Mouse (Mus musculus): ENCODE results near the gene Cd3eap. TPM values are rescaled to one million over a fixed set of nuclear protein-coding genes. Genes with fewer than 3 reads are reported as not detected.
A peak's percentile ranks its signal among the peaks of the same experiment; 100 is the strongest.

Cd3eap gene
- total and polyA plus RNA-seq, 3 experiments = 43.9 to 49.8 TPM; not detected in 1

GRCm38 (mm10) chr7:19361720-19362119 lies 2.4 kb upstream of the Cd3eap start:
- H3K9ac ChIP-seq (ENCODE audit: control insufficient read depth, low read depth, low read length, poor library complexity, severe bottlenecking) = peak overlapping the region; percentile 64
- no peaks in the 10 kb centered on the region for H3K27me3 ChIP-seq (ENCODE audit: control insufficient read depth in 1 of 2, insufficient read depth in 2 of 2, low read length in 2 of 2)
- H3K36me3 ChIP-seq (ENCODE audit: control insufficient read depth in 1 of 2, insufficient read depth in 2 of 2, low read length in 2 of 2) = 0 out of 4 replicates have a peak, but pooled peaks cover 0 to 2% of the 10 kb centered on the region in 2 experiments
- H3K27ac ChIP-seq (ENCODE audit: control insufficient read depth, low read depth, low read length) = no peak overlapping the region
- peak; percentile 92 for DNase-seq (ENCODE audit: low read depth, low spot score)
- peaks cover 0 to 13% of the 10 kb centered on the region in 2 experiments; a peak in 2 of 4 replicates for H3K4me1 ChIP-seq (ENCODE audit: control insufficient read depth in 1 of 2, insufficient read depth in 2 of 2, low read length in 2 of 2)
- TF ChIP-seq CTCF (IDR thresholded peaks at IDR 0.05 in 2 of 3, conservative IDR thresholded peaks at IDR 0.05 in 1 of 3; ENCODE audit: control insufficient read depth in 1 of 3, insufficient read depth in 1 of 3, low read depth in 2 of 3, low read length in 3 of 3, poor library complexity in 1 of 3, severe bottlenecking in 1 of 3) = peak; percentile 83 to 95 (median 89)
- no peak for TF ChIP-seq TAL1 (IDR thresholded peaks at IDR 0.05; ENCODE audit: low read length)
- TF ChIP-seq HCFC1 (IDR thresholded peaks at IDR 0.05; ENCODE audit: low read depth, low read length) = no peak
- TF ChIP-seq ELF1 (IDR thresholded peaks at IDR 0.05; ENCODE audit: low read depth, low read length) = no peak
- TF ChIP-seq JUND (IDR thresholded peaks at IDR 0.05; ENCODE audit: low read depth, low read length) = no peak
- no peak for TF ChIP-seq SIN3A (IDR thresholded peaks at IDR 0.05; ENCODE audit: low read length)
- no peak for TF ChIP-seq NRF1 (IDR thresholded peaks at IDR 0.05; ENCODE audit: insufficient read depth, low read depth, low read length, poor library complexity, severe bottlenecking)
- TF ChIP-seq MXI1 (IDR thresholded peaks at IDR 0.05; ENCODE audit: low read depth, low read length) = peak; percentile 3; the same call in 1 of the 2 replicates
- no peak for TF ChIP-seq RCOR1 (IDR thresholded peaks at IDR 0.05; ENCODE audit: low read depth, low read length)
- peaks cover 10% of the 10 kb centered on the region for H3K79me2 ChIP-seq (ENCODE audit: control insufficient read depth, insufficient read depth, low read length, poor library complexity)
- no peaks in the 10 kb centered on the region for H3K9me3 ChIP-seq (replicated peaks; ENCODE audit: insufficient read depth, low read length)
- H3K4me3 ChIP-seq (ENCODE audit: control insufficient read depth in 1 of 2, insufficient read depth in 1 of 2, low read depth in 2 of 2, low read length in 2 of 2) = peak overlapping the region; percentile 58 to 66

- H3K79me2 ChIP-seq (ENCODE audit: control insufficient read depth, insufficient read depth, low read length, poor library complexity) = peaks cover 10% of the 10 kb centered on the region
- H3K4me3 ChIP-seq (ENCODE audit: control insufficient read depth in 1 of 2, insufficient read depth in 1 of 2, low read depth in 2 of 2, low read length in 2 of 2) = peak overlapping the region; percentile 58 to 66
- no peaks in the 10 kb centered on the region for H3K27me3 ChIP-seq (ENCODE audit: control insufficient read depth in 1 of 2, insufficient read depth in 2 of 2, low read length in 2 of 2)
- H3K9ac ChIP-seq (ENCODE audit: control insufficient read depth, low read depth, low read length, poor library complexity, severe bottlenecking) = peak overlapping the region; percentile 75
- H3K4me1 ChIP-seq (ENCODE audit: control insufficient read depth in 1 of 2, insufficient read depth in 2 of 2, low read length in 2 of 2) = peaks cover 0 to 13% of the 10 kb centered on the region in 2 experiments; a peak in 2 of 4 replicates
- H3K36me3 ChIP-seq (ENCODE audit: control insufficient read depth in 1 of 2, insufficient read depth in 2 of 2, low read length in 2 of 2) = 0 out of 4 replicates have a peak, but pooled peaks cover 0 to 2% of the 10 kb centered on the region in 2 experiments
- DNase-seq (ENCODE audit: low read depth, low spot score) = peak; percentile 96
- H3K27ac ChIP-seq (ENCODE audit: control insufficient read depth, low read depth, low read length) = no peak overlapping the region
- no peaks in the 10 kb centered on the region for H3K9me3 ChIP-seq (replicated peaks; ENCODE audit: insufficient read depth, low read length)
- TF ChIP-seq ELF1 (IDR thresholded peaks at IDR 0.05; ENCODE audit: low read depth, low read length) = 0 out of 2 replicates have a peak, but pooled peaks have one; percentile 36
- no peak for TF ChIP-seq ZMIZ1 (IDR thresholded peaks at IDR 0.05; ENCODE audit: low read depth, low read length)
- no peak for TF ChIP-seq MAX (IDR thresholded peaks at IDR 0.05; ENCODE audit: low read length)
- TF ChIP-seq SIN3A (IDR thresholded peaks at IDR 0.05; ENCODE audit: low read length) = peak; percentile 56
- no peak for TF ChIP-seq TBP (IDR thresholded peaks at IDR 0.05; ENCODE audit: low read depth, low read length)
- no peak for TF ChIP-seq MYC (IDR thresholded peaks at IDR 0.05; ENCODE audit: low read depth, low read length)
- TF ChIP-seq POLR2A (IDR thresholded peaks at IDR 0.05; ENCODE audit: control insufficient read depth in 1 of 2, insufficient read depth in 1 of 2, low read depth in 1 of 2, low read length in 2 of 2, poor library complexity in 1 of 2) = no peak; a peak in 1 of 4 replicates
- no peak for TF ChIP-seq TAL1 (IDR thresholded peaks at IDR 0.05; ENCODE audit: low read length)
- no peak for TF ChIP-seq ZC3H11A (IDR thresholded peaks at IDR 0.05; ENCODE audit: low read depth, low read length)
- TF ChIP-seq KAT2A (conservative IDR thresholded peaks at IDR 0.05; ENCODE audit: low read depth, low read length) = peak; percentile 73; the same call in 1 of the 2 replicates
- TF ChIP-seq GABPA (IDR thresholded peaks at IDR 0.05; ENCODE audit: low read depth, low read length) = no peak
- TF ChIP-seq BHLHE40 (IDR thresholded peaks at IDR 0.05; ENCODE audit: borderline replicate concordance, low read depth, low read length) = no peak
- no peak for TF ChIP-seq RAD21 (IDR thresholded peaks at IDR 0.05; ENCODE audit: low read depth, low read length)
- no peak for TF ChIP-seq ZNF384 (IDR thresholded peaks at IDR 0.05; ENCODE audit: low read depth, low read length)
- TF ChIP-seq POLR2AphosphoS2 (IDR thresholded peaks at IDR 0.05; ENCODE audit: low read length) = no peak
- TF ChIP-seq MYB (IDR thresholded peaks at IDR 0.05; ENCODE audit: low read depth, low read length) = no peak
- TF ChIP-seq ZKSCAN1 (IDR thresholded peaks at IDR 0.05; ENCODE audit: low read depth, low read length) = no peak
- no peak for TF ChIP-seq POLR2AphosphoS5 (IDR thresholded peaks at IDR 0.05; ENCODE audit: borderline replicate concordance, low read depth, low read length)
- no peak for TF ChIP-seq CHD2 (IDR thresholded peaks at IDR 0.05; ENCODE audit: low read length)
- no peak for TF ChIP-seq E2F4 (IDR thresholded peaks at IDR 0.05; ENCODE audit: borderline replicate concordance, low read depth, low read length)
- no peak for TF ChIP-seq USF1 (IDR thresholded peaks at IDR 0.05; ENCODE audit: low read depth, low read length)
- no peak for TF ChIP-seq SMC3 (IDR thresholded peaks at IDR 0.05; ENCODE audit: low read depth, low read length)
- no peak for TF ChIP-seq USF2 (IDR thresholded peaks at IDR 0.05; ENCODE audit: borderline replicate concordance in 1 of 2, insufficient read depth in 1 of 2, low read depth in 1 of 2, low read length in 2 of 2)
- TF ChIP-seq NELFE (IDR thresholded peaks at IDR 0.05; ENCODE audit: low read depth, low read length) = no peak
- TF ChIP-seq EP300 (IDR thresholded peaks at IDR 0.05; ENCODE audit: low read depth in 1 of 2, low read length in 2 of 2) = no peak
- TF ChIP-seq HCFC1 (IDR thresholded peaks at IDR 0.05; ENCODE audit: low read depth, low read length) = peak; percentile 93
- TF ChIP-seq TCF12 (IDR thresholded peaks at IDR 0.05; ENCODE audit: low read depth, low read length) = no peak
Observed at GRCm38 (mm10) chr7:19360944-19361343, 1.7 kb upstream of the Cd3eap start.

All from MEL (cell line).